Mouse (Mus musculus) MEL (cell line): ENCODE measurements around the gene Lrig3. TPM values are rescaled to one million over a fixed set of nuclear protein-coding genes. Genes with fewer than 3 reads are reported as not detected.

Experiments used
- DNase-seq: peaks from one replicate; pipeline ENCODE4 v3.0.0; 2011; ENCODE audit warnings: low read depth, low spot score
- H3K27ac ChIP-seq: 2 replicates; pipeline ENCODE4 v1.5.1; 2012; ENCODE audit warnings: low read depth, mild to moderate bottlenecking, control low read depth, low read length, moderate library complexity; ENCODE audit not compliant: control insufficient read depth
- H3K27me3 ChIP-seq, 2 experiments: fragments of 150-350 bp in 1 of 2; sonication (generic) in 1 of 2; 2 replicates each; pipeline ENCODE4 v1.6.1; 2012; ENCODE audit warnings: low read length in 2 of 2, mild to moderate bottlenecking in 2 of 2, improper control_type of control experiment in 1 of 2, moderate library complexity in 1 of 2; ENCODE audit not compliant: insufficient read depth in 2 of 2, control insufficient read depth in 1 of 2
- H3K36me3 ChIP-seq, 2 experiments: 2 replicates each; pipeline ENCODE4 v1.6.1; 2012 to 2014; ENCODE audit warnings: low read length in 2 of 2, improper control_type of control experiment in 1 of 2, inconsistent platforms in 1 of 2, mild to moderate bottlenecking in 1 of 2; ENCODE audit not compliant: insufficient read depth in 2 of 2, control insufficient read depth in 1 of 2
- H3K4me1 ChIP-seq, 2 experiments: fragments of 150-350 bp in 1 of 2; sonication (generic) in 1 of 2; 2 replicates each; pipeline ENCODE4 v1.6.1; 2012; ENCODE audit warnings: low read length in 2 of 2, improper control_type of control experiment in 1 of 2, mild to moderate bottlenecking in 1 of 2; ENCODE audit not compliant: insufficient read depth in 2 of 2, control insufficient read depth in 1 of 2
- H3K4me3 ChIP-seq, 2 experiments: fragments of 150-350 bp in 1 of 2; sonication (generic) in 1 of 2; 2 replicates each; pipeline ENCODE4 v1.5.1; 2012; ENCODE audit warnings: low read depth in 2 of 2, low read length in 2 of 2, mild to moderate bottlenecking in 2 of 2, moderate library complexity in 2 of 2, control low read depth in 1 of 2, improper control_type of control experiment in 1 of 2; ENCODE audit not compliant: control insufficient read depth in 1 of 2, insufficient read depth in 1 of 2
- H3K79me2 ChIP-seq: 2 replicates; pipeline ENCODE4 v1.6.1; 2012; ENCODE audit warnings: mild to moderate bottlenecking, low read length, moderate library complexity; ENCODE audit not compliant: control insufficient read depth, poor library complexity, insufficient read depth
- H3K9ac ChIP-seq: 2 replicates; pipeline ENCODE4 v1.6.1; 2012; ENCODE audit warnings: low read depth, mild to moderate bottlenecking, control low read depth, low read length, moderate library complexity; ENCODE audit not compliant: control insufficient read depth, poor library complexity, severe bottlenecking
- H3K9me3 ChIP-seq: fragments of 150-350 bp; sonication (generic); replicated peaks from 2 replicates; pipeline ENCODE4 v1.6.1; 2012; ENCODE audit warnings: mild to moderate bottlenecking, low read length, improper control_type of control experiment, moderate library complexity; ENCODE audit not compliant: insufficient read depth
- CTCF ChIP-seq, 3 experiments: IDR thresholded peaks in 2 of 3; conservative IDR thresholded peaks in 1 of 3; 2 replicates each; pipeline ENCODE4 v1.5.1; 2011 to 2012; ENCODE audit warnings: low read length in 3 of 3, low read depth in 2 of 3, mild to moderate bottlenecking in 2 of 3, improper control_type of control experiment in 1 of 3, inconsistent platforms in 1 of 3, mixed read lengths in 1 of 3, moderate library complexity in 1 of 3; ENCODE audit not compliant: control insufficient read depth in 1 of 3, insufficient read depth in 1 of 3, poor library complexity in 1 of 3, severe bottlenecking in 1 of 3
- E2F4 ChIP-seq: IDR thresholded peaks from 2 replicates; pipeline ENCODE4 v1.6.1; 2011; ENCODE audit warnings: low read depth, low read length, improper control_type of control experiment, borderline replicate concordance
- ELF1 ChIP-seq: IDR thresholded peaks from 2 replicates; pipeline ENCODE4 v1.6.1; 2014; ENCODE audit warnings: low read depth, mild to moderate bottlenecking, inconsistent platforms, low read length, improper control_type of control experiment, moderate library complexity
- ETS1 ChIP-seq: IDR thresholded peaks from 2 replicates; pipeline ENCODE4 v1.6.1; 2012; ENCODE audit warnings: low read depth, mild to moderate bottlenecking, inconsistent platforms, low read length, improper control_type of control experiment, moderate library complexity
- HCFC1 ChIP-seq: IDR thresholded peaks from 2 replicates; pipeline ENCODE4 v1.6.1; 2012; ENCODE audit warnings: low read depth, mild to moderate bottlenecking, inconsistent platforms, low read length, improper control_type of control experiment, moderate library complexity
- JUND ChIP-seq: IDR thresholded peaks from 2 replicates; pipeline ENCODE4 v1.6.1; 2011; ENCODE audit warnings: low read depth, mild to moderate bottlenecking, improper control_type of control experiment, low read length
- KAT2A ChIP-seq: conservative IDR thresholded peaks from 2 replicates; pipeline ENCODE4 v1.6.1; 2012; ENCODE audit warnings: low read depth, low read length, improper control_type of control experiment, inconsistent platforms
- MXI1 ChIP-seq: IDR thresholded peaks from 2 replicates; pipeline ENCODE4 v1.6.1; 2011; ENCODE audit warnings: mild to moderate bottlenecking, low read depth, low read length, improper control_type of control experiment
- MYB ChIP-seq: IDR thresholded peaks from 2 replicates; pipeline ENCODE4 v1.6.1; 2011; ENCODE audit warnings: mild to moderate bottlenecking, low read depth, low read length, improper control_type of control experiment
- NELFE ChIP-seq: IDR thresholded peaks from 2 replicates; pipeline ENCODE4 v1.6.1; 2011; ENCODE audit warnings: low read depth, low read length, improper control_type of control experiment
- POLR2AphosphoS5 ChIP-seq: IDR thresholded peaks from 2 replicates; pipeline ENCODE4 v1.6.1; 2012; ENCODE audit warnings: low read depth, borderline replicate concordance, mild to moderate bottlenecking, inconsistent platforms, low read length, moderate library complexity, mixed read lengths
- SIN3A ChIP-seq: IDR thresholded peaks from 2 replicates; pipeline ENCODE4 v1.6.1; 2012; ENCODE audit warnings: low read length, improper control_type of control experiment, inconsistent platforms
- TAL1 ChIP-seq: IDR thresholded peaks from 2 replicates; pipeline ENCODE4 v1.6.1; 2012; ENCODE audit warnings: mild to moderate bottlenecking, inconsistent platforms, low read length, moderate library complexity, mixed read lengths
- UBTF ChIP-seq: IDR thresholded peaks from 2 replicates; pipeline ENCODE4 v1.6.1; 2012; ENCODE audit warnings: low read depth, mild to moderate bottlenecking, inconsistent platforms, low read length, improper control_type of control experiment, moderate library complexity, borderline replicate concordance; ENCODE audit not compliant: insufficient read depth
- USF1 ChIP-seq: IDR thresholded peaks from 2 replicates; pipeline ENCODE4 v1.6.1; 2014; ENCODE audit warnings: low read depth, mild to moderate bottlenecking, inconsistent platforms, low read length, improper control_type of control experiment, moderate library complexity
- ZC3H11A ChIP-seq: IDR thresholded peaks from 2 replicates; pipeline ENCODE4 v1.6.1; 2012; ENCODE audit warnings: low read depth, mild to moderate bottlenecking, inconsistent platforms, low read length, improper control_type of control experiment
- ZNF384 ChIP-seq: IDR thresholded peaks from 2 replicates; pipeline ENCODE4 v1.6.1; 2012; ENCODE audit warnings: low read depth, mild to moderate bottlenecking, inconsistent platforms, low read length, improper control_type of control experiment
- polyA plus RNA-seq, 2 experiments: library from polyadenylated mRNA; stranded (reverse) in 1 of 2; unstranded in 1 of 2; fragments of >175 nt in 1 of 2; fragments of >200 nt in 1 of 2; gene quantifications; 2 replicates each; pipeline versions ENCODE4 v1.2.1 to v1.2.4; 2012; ENCODE audit warnings: low replicate concordance in 2 of 2, low read depth in 1 of 2; ENCODE audit not compliant: insufficient read length in 2 of 2, insufficient read depth in 1 of 2, missing spikeins in 1 of 2
- total RNA-seq: library from RNA; depleted of rRNA; stranded (reverse); fragments of 300-350 nt; gene quantifications from 2 replicates; pipeline ENCODE4 v1.2.3, GENCODE M21; 2012

The Lrig3 gene
- total and polyA plus RNA-seq, 3 experiments, result not detected

- Histone ChIP-seq H3K4me3 (no peak overlapping the region), H3K79me2 (no peaks in the 10 kb centered on the region), H3K27me3 (no peaks in the 10 kb centered on the region), H3K9ac (no peak overlapping the region)
- no peak for TF ChIP-seq TAL1
- no peak for TF ChIP-seq NELFE
- no peak for TF ChIP-seq ETS1
- no peak for TF ChIP-seq POLR2AphosphoS5
- TF ChIP-seq JUND, result no peak
- no peak for TF ChIP-seq HCFC1
- no peak for TF ChIP-seq CTCF (IDR thresholded peaks at IDR 0.05 in 2 of 3, conservative IDR thresholded peaks at IDR 0.05 in 1 of 3; ENCODE audit: control insufficient read depth in 1 of 3, insufficient read depth in 1 of 3, low read depth in 2 of 3, low read length in 3 of 3, poor library complexity in 1 of 3, severe bottlenecking in 1 of 3)
- no peak for TF ChIP-seq UBTF
- no peak for TF ChIP-seq KAT2A
- TF ChIP-seq MXI1, result no peak
- no peak for TF ChIP-seq MYB
- no peak for TF ChIP-seq ZNF384
- TF ChIP-seq E2F4, result no peak
- no peak for TF ChIP-seq ZC3H11A
- no peak for TF ChIP-seq USF1
- no peak for TF ChIP-seq SIN3A
- TF ChIP-seq, all 39 proteins: peak for 0
- Histone ChIP-seq H3K9me3 (no peaks in the 10 kb centered on the region), H3K36me3 (no peaks in the 10 kb centered on the region), H3K4me1 (no peaks in the 10 kb centered on the region), H3K27ac (no peak overlapping the region)
- no peak for DNase-seq
These were observed 28.2 kb upstream of the Lrig3 start for GRCm38 (mm10) chr10:125937517-125938497.

DNA sequence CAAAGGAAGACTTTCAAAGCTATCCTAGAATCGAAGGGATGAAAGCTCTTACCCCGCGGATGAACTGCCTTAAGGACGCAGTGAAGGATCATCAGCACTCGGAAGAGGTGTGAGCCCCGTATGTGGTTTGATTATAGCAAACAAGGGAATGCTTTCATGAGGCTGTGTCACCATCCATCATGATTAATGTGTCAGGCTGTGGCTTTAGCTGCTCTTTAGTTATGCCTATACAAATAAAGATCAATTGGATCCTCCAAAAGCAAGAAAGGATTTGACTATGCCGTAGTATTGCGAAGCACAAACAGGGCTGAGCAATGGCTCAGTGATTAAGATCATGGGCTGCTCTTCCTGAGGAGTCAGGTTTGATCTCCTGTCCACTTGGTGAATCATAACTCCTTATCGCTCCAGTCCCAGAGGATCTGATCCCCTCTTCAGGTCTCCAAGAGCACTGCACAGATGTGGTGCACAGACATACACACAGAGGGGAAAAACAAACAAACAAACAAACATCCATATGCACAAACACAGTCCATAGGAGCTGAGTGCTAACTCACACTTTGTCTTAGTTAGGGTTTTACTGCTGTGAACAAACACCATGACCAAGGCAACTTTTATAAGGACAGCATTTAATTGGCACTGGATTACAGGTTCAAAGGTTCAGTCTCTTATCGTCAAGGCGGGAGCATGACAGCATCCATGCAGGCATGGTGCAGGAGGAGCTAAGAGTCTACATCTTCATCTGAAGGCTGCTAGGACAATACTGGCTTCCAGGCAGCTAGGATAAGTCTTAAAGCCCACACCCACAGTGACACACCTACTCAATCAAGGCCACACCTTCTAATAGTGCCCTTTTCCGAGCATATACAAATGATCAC is 27.2 kb upstream of the Lrig3 start:
- Histone ChIP-seq H3K27ac (no peak overlapping the region), H3K4me3 (no peak overlapping the region), H3K79me2 (no peaks in the 10 kb centered on the region), H3K27me3 (no peaks in the 10 kb centered on the region), H3K4me1 (no peaks in the 10 kb centered on the region), H3K9me3 (no peaks in the 10 kb centered on the region), H3K36me3 (no peaks in the 10 kb centered on the region), H3K9ac (no peak overlapping the region)
- no peak for DNase-seq
- TF ChIP-seq ELF1, result no peak
